Comparison of ENCODE assay signal across 19 mouse cellular contexts in genomic region chr10:26776443-26776842, GRCm38 (mm10). TPM values are rescaled to one million over a fixed set of nuclear protein-coding genes. Genes with fewer than 3 reads are reported as not detected.
DNase-seq lines count a peak whose midpoint lies in the region; ATAC-seq and TF ChIP-seq lines count a peak whose summit lies in the region.
"Had no signal": no experiment of that assay in that cellular context is flagged by ENCODE, and none has a peak within 500 bp of the region (broad histone marks: within the 10 kb centered on the region; RNA-seq: fewer than 3 reads in every experiment).

No protein-coding gene starts in this region.

- no peak overlapping the region for H3K9ac ChIP-seq in heart, embryonic 11.5 days (ENCODE audit: low read depth, low read length)
- H3K9ac ChIP-seq in lung, postnatal 0 days (replicated peaks; ENCODE audit: low read depth) = no peak overlapping the region
- H3K9ac ChIP-seq: forebrain, embryonic 13.5 days; heart, embryonic 15.5 days; hindbrain, embryonic 14.5 days; intestine, embryonic 15.5 days; limb, embryonic 15.5 days; midbrain, embryonic 12.5 days; neural tube, embryonic 15.5 days had no signal

- H3ac ChIP-seq in myocyte (ENCODE audit: control insufficient read depth, insufficient read length) = no peak overlapping the region

- ATAC-seq in heart, embryonic 11.5 days (replicated peaks; ENCODE audit: insufficient number of reproducible peaks, low FRiP score, low TSS enrichment) = no peak
- ATAC-seq in lung, postnatal 0 days = no peak
- ATAC-seq: forebrain, embryonic 13.5 days; intestine, embryonic 15.5 days had no signal

- peaks cover 7% of the 10 kb centered on the region; the same call in 1 of the 2 replicates for H3K4me1 ChIP-seq in heart, embryonic 11.5 days (ENCODE audit: control insufficient read depth, insufficient read depth, low read length)
- H3K4me1 ChIP-seq in lung, postnatal 0 days (ENCODE audit: insufficient read depth, low read depth, low read length) = peaks cover 16% of the 10 kb centered on the region; the same call in 1 of the 2 replicates
- peaks cover 17% of the 10 kb centered on the region for H3K4me1 ChIP-seq in brown adipose tissue, adult 24 weeks (ENCODE audit: control insufficient read depth, insufficient read depth, insufficient read length, low read length)

- H3K36me3 ChIP-seq in heart, embryonic 11.5 days (ENCODE audit: control insufficient read depth, insufficient read depth, low read length) = no peaks in the 10 kb centered on the region
- no peaks in the 10 kb centered on the region for H3K36me3 ChIP-seq in lung, postnatal 0 days (ENCODE audit: insufficient read depth, low read length)
- H3K36me3 ChIP-seq in myocyte (ENCODE audit: control insufficient read depth, insufficient read depth) = no peaks in the 10 kb centered on the region
- H3K36me3 ChIP-seq: embryonic facial prominence, embryonic 10.5 days; heart, embryonic 15.5 days; intestine, embryonic 15.5 days; limb, embryonic 15.5 days; midbrain, embryonic 12.5 days; neural tube, embryonic 15.5 days had no signal

- no peaks in the 10 kb centered on the region for H3K9me3 ChIP-seq in heart, embryonic 11.5 days (replicated peaks; ENCODE audit: control insufficient read depth, low read length)
- H3K9me3 ChIP-seq in lung, postnatal 0 days (ENCODE audit: low read length) = no peaks in the 10 kb centered on the region
- H3K9me3 ChIP-seq: embryonic facial prominence, embryonic 10.5 days; forebrain, embryonic 13.5 days; heart, embryonic 15.5 days; intestine, embryonic 15.5 days; limb, embryonic 15.5 days; midbrain, embryonic 12.5 days; neural tube, embryonic 15.5 days had no signal

- no peak overlapping the region for H3K4me2 ChIP-seq in heart, embryonic 11.5 days
- no peak overlapping the region for H3K4me2 ChIP-seq in lung, postnatal 0 days (replicated peaks; ENCODE audit: low read depth, low read length)
- no peak overlapping the region for H3K4me2 ChIP-seq in myocyte (ENCODE audit: low read depth)
- H3K4me2 ChIP-seq: forebrain, embryonic 13.5 days; heart, embryonic 15.5 days; hindbrain, embryonic 14.5 days; intestine, embryonic 15.5 days; limb, embryonic 15.5 days; midbrain, embryonic 12.5 days; neural tube, embryonic 15.5 days had no signal

- H3K27ac ChIP-seq in heart, embryonic 11.5 days (ENCODE audit: low read depth, low read length) = no peak overlapping the region
- H3K27ac ChIP-seq in lung, postnatal 0 days (ENCODE audit: low read length) = no peak overlapping the region
- H3K27ac ChIP-seq in brown adipose tissue, adult 24 weeks (replicated peaks; ENCODE audit: low read depth, low read length) = peak overlapping the region; percentile 69
- H3K27ac ChIP-seq: embryonic facial prominence, embryonic 10.5 days; forebrain, embryonic 13.5 days; heart, embryonic 15.5 days; hindbrain, embryonic 14.5 days; intestine, embryonic 15.5 days; limb, embryonic 15.5 days; midbrain, embryonic 12.5 days; neural tube, embryonic 15.5 days had no signal

- no peak for TF ChIP-seq EP300 in lung, postnatal 0 days (IDR thresholded peaks at IDR 0.05)

- TF ChIP-seq POLR2A in myocyte (IDR thresholded peaks at IDR 0.05; ENCODE audit: insufficient read length, low read depth) = no peak

- peak; percentile 93 for DNase-seq in heart, adult 11 months
- peak; percentile 29 for DNase-seq in lung, postnatal 0 days (ENCODE audit: low spot score)
- DNase-seq in lung, postnatal 10 days = no peak
- no peak for DNase-seq in layer of hippocampus, adult 18-20 months (ENCODE audit: low spot score in 2 of 2)
- DNase-seq in spleen, postnatal 4 days (ENCODE audit: low spot score in 2 of 2) = no peak
- DNase-seq: cerebellum, postnatal 25 days; right cerebral cortex, postnatal 25 days; thymus, postnatal 4 days had no signal

- no peak overlapping the region for H3K4me3 ChIP-seq in heart, embryonic 11.5 days (ENCODE audit: low read depth, low read length)
- no peak overlapping the region for H3K4me3 ChIP-seq in lung, postnatal 0 days (ENCODE audit: low read depth, low read length)
- H3K4me3 ChIP-seq in brown adipose tissue, adult 24 weeks (ENCODE audit: insufficient read depth, low read depth, low read length) = peak overlapping the region; percentile 5; the same call in 1 of the 2 replicates
- no peak overlapping the region for H3K4me3 ChIP-seq in myocyte
- H3K4me3 ChIP-seq: embryonic facial prominence, embryonic 10.5 days; forebrain, embryonic 13.5 days; heart, embryonic 15.5 days; intestine, embryonic 15.5 days; limb, embryonic 15.5 days; midbrain, embryonic 12.5 days; neural tube, embryonic 15.5 days had no signal

- H3K27me3 ChIP-seq in heart, embryonic 11.5 days (ENCODE audit: control insufficient read depth, insufficient read depth, low read length) = no peaks in the 10 kb centered on the region
- H3K27me3 ChIP-seq in lung, postnatal 0 days (replicated peaks; ENCODE audit: insufficient read depth, low read length) = no peaks in the 10 kb centered on the region
- H3K27me3 ChIP-seq in myocyte (ENCODE audit: control insufficient read depth, insufficient read depth, insufficient read length) = no peaks in the 10 kb centered on the region
- H3K27me3 ChIP-seq: forebrain, embryonic 13.5 days; heart, embryonic 15.5 days; intestine, embryonic 15.5 days; limb, embryonic 15.5 days; neural tube, embryonic 15.5 days had no signal

- TF ChIP-seq CTCF in lung, postnatal 0 days (IDR thresholded peaks at IDR 0.05) = no peak

- no peaks in the 10 kb centered on the region for H3K79me2 ChIP-seq in myocyte (ENCODE audit: control insufficient read depth, insufficient read depth)

TF ChIP-seq in myocyte, 11 proteins besides CTCF, POLR2A, EP300 and RAD21:
- no peak for TF ChIP-seq USF1 (IDR thresholded peaks at IDR 0.05; ENCODE audit: low read depth)
- TF ChIP-seq TCF3 (IDR thresholded peaks at IDR 0.05; ENCODE audit: insufficient read length, low read depth) = no peak
- no peak for TF ChIP-seq POLR2AphosphoS2 (IDR thresholded peaks at IDR 0.05; ENCODE audit: insufficient read length, low read depth)
- no peak for TF ChIP-seq REST (IDR thresholded peaks at IDR 0.05; ENCODE audit: insufficient read depth, insufficient read length)
- peak in 2 of 3 experiments; percentile 71 to 78 for TF ChIP-seq MYOG (IDR thresholded peaks at IDR 0.05; ENCODE audit: control insufficient read depth in 1 of 3, insufficient read depth in 1 of 3, insufficient read length in 2 of 3, low read depth in 2 of 3)
- TF ChIP-seq MAX (IDR thresholded peaks at IDR 0.05; ENCODE audit: low read depth) = no peak
- no peak for TF ChIP-seq CEBPB (IDR thresholded peaks at IDR 0.05; ENCODE audit: insufficient read depth, poor library complexity, severe bottlenecking)
- peak; percentile 8 to 76 (median 69) for TF ChIP-seq MYOD1 (IDR thresholded peaks at IDR 0.05; ENCODE audit: control insufficient read depth in 1 of 3, insufficient read length in 2 of 3, low read depth in 2 of 3)
- TF ChIP-seq E2F4 (IDR thresholded peaks at IDR 0.05; ENCODE audit: insufficient read depth) = no peak
- TF ChIP-seq TCF12 (IDR thresholded peaks at IDR 0.05; ENCODE audit: insufficient read depth, poor library complexity, severe bottlenecking) = peak; percentile 24
- TF ChIP-seq SRF (IDR thresholded peaks at IDR 0.05; ENCODE audit: control insufficient read depth, insufficient read length, low read depth) = no peak

RNA-seq across cellular contexts. Expression of gene Arhgap18, which starts 23.2 kb away (rescaled TPM):
- 25.8 and 31.0 TPM in 2 replicates for polyA plus RNA-seq in heart, embryonic 11.5 days (2014; fragmentation: Nextera tagmentation; extraction: Ambion mirVana)
- polyA plus RNA-seq in lung, postnatal 0 days (2015; fragmentation: Nextera tagmentation; extraction: Ambion mirVana) = 28.6 and 43.3 TPM in 2 replicates
- polyA plus RNA-seq in brown adipose tissue, adult 24 weeks (2012; ENCODE audit: insufficient read depth, insufficient read length, missing spikeins) = 9.8 and 22.1 TPM in 2 replicates
- 1.9 TPM for polyA plus RNA-seq in myocyte (2012; fragmentation: generic; extraction: Trizol)
- 1 to 10 TPM; 3.8 to 6.9 TPM for total RNA-seq in layer of hippocampus, adult 18-20 months (2021)

Comparison
In these comparisons a context has a peak if more than half of its experiments do, and no peak if none do; other contexts are left out.
1. DNase-seq: peak in heart, adult 11 months (single experiment) and lung, postnatal 0 days (single experiment); none in lung, postnatal 10 days (single experiment), layer of hippocampus, adult 18-20 months (0 of 2) and spleen, postnatal 4 days (0 of 2).